Mouse (Mus musculus): Measurements from ENCODE around the gene Cobl. TPM values are rescaled to one million over a fixed set of nuclear protein-coding genes. Genes with fewer than 3 reads are reported as not detected.

Cobl gene
- total RNA-seq, 2 experiments from 2014 or later = 101 to 123 TPM

GRCm38 (mm10) chr11:12314278-12315043 is 150.3 kb downstream of the Cobl start:
- TF ChIP-seq CTCF (IDR thresholded peaks at IDR 0.05) = peak; percentile 82
- Histone ChIP-seq H3K27ac (peak overlapping the region; percentile 75), H3K4me3 (peak overlapping the region; percentile 63)
- DNase-seq = peak; percentile 39
- intact Hi-C loops (cut with DNase I) = loop anchor here (1.0 to 5.0 kb wide), 2 partner anchors 45 to 223 kb away; no protein-coding TSS in a partner anchor

DNA sequence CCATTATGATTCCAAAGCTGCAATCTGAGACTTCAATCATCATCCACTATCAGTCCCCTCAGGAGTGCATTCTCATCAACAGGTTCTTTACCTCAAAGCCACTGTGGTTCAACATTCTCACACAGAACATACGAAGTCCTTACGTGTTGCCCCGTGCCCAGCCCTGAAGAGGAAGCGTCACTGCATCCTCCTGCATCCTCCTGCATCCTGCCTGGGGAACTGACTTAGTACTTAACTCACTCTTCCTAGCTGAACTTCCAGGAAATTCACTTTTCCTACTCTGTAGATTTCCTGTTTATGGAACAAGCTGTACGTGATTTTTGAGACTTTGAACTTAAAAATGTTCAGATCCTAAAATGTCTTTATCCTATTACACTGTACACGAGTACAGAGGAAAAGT is 153.3 kb downstream of the Cobl start:
- TF ChIP-seq CTCF (IDR thresholded peaks at IDR 0.05) = no peak
- intact Hi-C loops (cut with DNase I) = loop anchor here (5.0 kb wide), 1 partner anchor 226 kb away; no protein-coding TSS in a partner anchor
- no peak for DNase-seq
- H3K27ac ChIP-seq = no peak overlapping the region
- no peak overlapping the region for H3K4me3 ChIP-seq

DNA sequence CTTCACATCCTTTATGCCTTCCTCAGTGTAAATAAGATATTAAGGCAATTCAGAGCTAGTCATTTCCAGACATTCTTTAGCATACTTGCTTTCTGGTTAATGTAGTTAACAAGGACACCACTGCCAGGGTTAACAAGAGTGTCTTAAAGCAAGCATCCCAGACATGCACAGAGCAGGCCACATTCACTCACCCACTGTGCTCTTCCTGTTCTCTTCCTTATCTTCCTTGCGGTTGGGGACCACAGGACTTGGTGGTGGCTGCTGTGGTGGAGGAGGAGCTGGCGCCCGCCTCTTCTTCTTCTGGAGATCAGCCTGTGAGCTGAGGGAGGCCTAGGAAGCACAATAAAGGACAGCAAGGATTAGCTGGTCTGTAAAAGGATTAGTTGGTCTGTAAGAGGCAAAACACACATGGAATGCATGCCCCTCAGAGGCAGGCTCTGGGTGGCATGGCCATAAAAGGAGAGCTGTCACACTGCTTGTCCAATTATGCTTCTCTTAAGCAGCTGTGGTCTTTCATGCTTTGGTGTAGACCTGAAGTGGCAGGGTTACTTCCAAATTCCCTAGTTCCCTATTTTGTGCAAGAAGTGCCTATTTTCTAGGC is 155.2 kb downstream of the Cobl start:
- DNase-seq = no peak
- TF ChIP-seq CTCF (IDR thresholded peaks at IDR 0.05) = no peak
- H3K27ac ChIP-seq = no peak overlapping the region
- no peak overlapping the region for H3K4me3 ChIP-seq
- intact Hi-C loops (cut with DNase I) = loop anchor here (5.0 kb wide), 1 partner anchor 228 kb away; no protein-coding TSS in a partner anchor

DNA sequence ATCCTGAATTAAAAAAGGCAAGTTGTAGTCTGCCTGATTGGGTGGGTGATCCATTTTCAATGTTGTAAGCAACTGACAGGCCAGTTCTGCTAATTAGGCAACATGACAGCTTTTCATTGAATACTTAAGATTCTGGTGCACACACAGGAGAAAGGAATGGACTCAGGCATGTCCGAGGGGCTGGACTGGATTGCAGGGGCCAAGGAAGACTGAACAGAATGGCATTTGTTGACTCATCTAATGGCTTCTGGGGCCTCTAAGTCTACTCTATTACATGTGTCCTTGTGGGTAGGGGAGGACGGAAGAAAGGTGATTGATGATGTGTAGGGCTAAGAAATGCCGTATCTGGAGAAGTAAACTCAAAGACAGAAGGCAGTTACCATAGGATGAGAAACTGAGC is 159.9 kb downstream of the Cobl start:
- no peak for DNase-seq
- Histone ChIP-seq H3K27ac (no peak overlapping the region), H3K4me3 (no peak overlapping the region)
- TF ChIP-seq CTCF (IDR thresholded peaks at IDR 0.05) = no peak
- intact Hi-C loops (cut with DNase I) = no loop called here

DNA sequence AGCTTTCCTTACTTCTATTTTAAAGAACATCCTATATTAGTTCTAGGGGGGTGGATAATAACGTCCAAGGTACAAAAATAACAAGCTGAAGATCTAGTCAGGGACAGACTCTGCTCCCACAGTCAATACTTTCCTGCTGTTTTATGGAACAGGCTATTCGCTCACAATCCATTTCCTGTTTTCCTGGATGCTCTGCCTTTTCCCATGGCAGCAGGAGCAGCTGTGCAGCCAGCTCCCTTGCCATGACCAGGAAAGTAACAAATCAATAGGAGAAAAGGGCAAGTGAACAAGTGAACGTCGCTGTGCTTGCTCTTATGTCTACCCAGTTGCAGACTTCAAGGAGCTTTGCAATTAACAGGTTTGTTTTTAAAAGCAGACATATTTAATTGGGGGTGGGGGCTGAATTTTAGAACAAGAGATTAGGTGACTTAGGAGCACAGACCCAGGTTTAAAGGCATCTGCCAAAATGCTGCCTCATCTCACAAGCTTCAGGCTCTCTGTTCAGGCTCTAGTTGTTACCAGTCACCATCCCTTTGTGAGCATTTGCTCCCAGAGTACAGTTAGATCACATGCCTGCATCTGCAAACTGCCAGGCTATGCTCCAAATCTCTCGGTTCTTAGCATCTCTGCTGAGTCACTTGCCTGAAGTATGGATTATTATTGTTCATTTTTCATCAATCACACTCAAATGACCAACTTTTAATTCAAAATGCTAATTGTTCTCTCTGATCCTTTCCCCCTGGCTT is 164.9 kb downstream of the Cobl start:
- TF ChIP-seq CTCF (IDR thresholded peaks at IDR 0.05) = no peak
- H3K4me3 ChIP-seq = no peak overlapping the region
- intact Hi-C loops (cut with DNase I) = no loop called here
- peak overlapping the region; percentile 50 for H3K27ac ChIP-seq
- DNase-seq = no peak

- no peak overlapping the region for H3K4me3 ChIP-seq
- peak overlapping the region; percentile 43; the same call in 1 of the 2 replicates for H3K27ac ChIP-seq
- TF ChIP-seq CTCF (IDR thresholded peaks at IDR 0.05) = no peak
- intact Hi-C loops (cut with DNase I) = loop anchor here (1.0 to 5.0 kb wide), 3 partner anchors 266 to 474 kb away; no protein-coding TSS in a partner anchor
- no peak for DNase-seq
These were observed 173.2 kb downstream of the Cobl start for GRCm38 (mm10) chr11:12291654-12291935.

DNA sequence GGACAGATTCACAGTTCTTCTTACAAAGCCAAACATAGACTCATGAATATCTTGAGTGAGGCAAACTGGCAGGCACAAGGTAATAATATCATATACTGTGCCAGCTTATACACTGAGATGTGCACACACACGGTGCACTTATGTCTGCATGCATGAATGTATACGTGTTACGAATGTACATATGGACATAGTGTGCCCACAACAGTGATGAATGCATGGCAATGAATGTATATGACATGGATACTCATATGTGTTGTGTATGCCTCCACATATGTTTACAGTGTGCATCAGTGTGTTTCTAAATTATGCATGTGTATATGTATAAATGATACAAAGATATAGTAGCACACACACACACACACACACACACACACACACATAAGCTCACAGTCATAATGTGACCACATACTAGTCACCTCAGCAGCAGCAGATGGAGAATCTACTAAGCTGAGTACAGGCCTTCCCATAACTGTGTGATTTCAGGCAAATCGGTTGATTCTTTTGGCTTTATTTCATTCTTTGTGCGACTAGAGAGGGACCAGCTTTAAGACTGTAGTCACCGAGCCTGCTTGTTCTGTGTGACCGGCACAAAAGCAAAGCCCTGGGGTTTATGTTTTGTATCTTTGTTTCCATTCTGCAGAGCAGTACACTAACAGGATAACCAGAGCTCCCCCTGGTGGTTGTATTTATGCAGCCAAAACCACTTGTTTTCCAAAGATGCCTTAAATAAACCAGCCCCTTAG is 173.7 kb downstream of the Cobl start:
- intact Hi-C loops (cut with DNase I) = loop anchor here (1.0 to 5.0 kb wide), 3 partner anchors 266 to 474 kb away; no protein-coding TSS in a partner anchor
- TF ChIP-seq CTCF (IDR thresholded peaks at IDR 0.05) = peak; percentile 88
- peak; percentile 55 for DNase-seq
- no peak overlapping the region for H3K4me3 ChIP-seq
- H3K27ac ChIP-seq = peak overlapping the region; percentile 43; the same call in 1 of the 2 replicates

- DNase-seq = no peak
- Histone ChIP-seq H3K4me3 (no peak overlapping the region), H3K27ac (no peak overlapping the region)
- TF ChIP-seq CTCF (IDR thresholded peaks at IDR 0.05) = no peak
- intact Hi-C loops (cut with DNase I) = no loop called here
These were observed 179.3 kb downstream of the Cobl start for GRCm38 (mm10) chr11:12285319-12286021.

DNA sequence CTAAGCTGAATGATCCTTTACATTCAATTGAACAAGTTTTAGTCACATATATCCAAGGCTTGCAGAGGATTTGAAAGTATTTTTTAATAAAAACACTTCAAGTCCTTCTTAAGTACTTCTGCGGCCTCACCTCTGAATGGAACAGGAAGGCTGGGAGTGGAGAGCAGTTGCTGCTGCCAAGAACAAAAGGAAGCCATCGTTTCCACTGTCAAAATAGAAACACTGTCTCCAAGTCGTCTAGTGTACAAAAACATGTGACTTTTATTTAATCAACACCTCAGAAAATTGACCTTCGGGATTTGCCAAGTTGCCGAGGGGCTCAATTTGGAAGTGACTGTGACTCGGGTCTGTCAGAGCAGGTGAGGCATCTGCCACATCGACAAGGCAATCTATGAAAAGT is 184.0 kb downstream of the Cobl start:
- TF ChIP-seq CTCF (IDR thresholded peaks at IDR 0.05) = no peak
- no peak for DNase-seq
- intact Hi-C loops (cut with DNase I) = no loop called here
- Histone ChIP-seq H3K4me3 (no peak overlapping the region), H3K27ac (peak overlapping the region; percentile 44; the same call in 1 of the 2 replicates)

- no peak for TF ChIP-seq CTCF (IDR thresholded peaks at IDR 0.05)
- Histone ChIP-seq H3K4me3 (no peak overlapping the region), H3K27ac (no peak overlapping the region)
- intact Hi-C loops (cut with DNase I) = no loop called here
- DNase-seq = no peak
These were observed 190.5 kb downstream of the Cobl start for GRCm38 (mm10) chr11:12274276-12274675.

DNA sequence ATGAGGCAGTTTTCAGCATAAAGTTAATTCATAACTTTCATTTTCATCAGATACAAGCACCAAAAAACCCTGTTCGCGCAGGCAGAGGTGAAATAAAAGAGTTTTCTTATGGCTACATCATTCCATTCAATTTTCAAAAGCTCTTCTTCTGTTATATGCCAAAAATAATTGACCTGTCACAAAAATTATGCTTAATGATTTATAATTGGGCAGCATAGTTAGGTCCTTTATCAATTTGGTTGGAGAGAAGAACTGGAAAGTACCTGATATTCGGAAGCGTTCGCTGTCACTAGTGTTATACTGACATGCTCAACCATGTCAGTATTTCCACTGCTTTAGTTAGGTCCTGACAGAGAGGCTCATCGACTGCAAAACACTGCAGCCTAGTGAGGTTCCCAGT is 191.0 kb downstream of the Cobl start:
- intact Hi-C loops (cut with DNase I) = no loop called here
- Histone ChIP-seq H3K27ac (no peak overlapping the region), H3K4me3 (no peak overlapping the region)
- TF ChIP-seq CTCF (IDR thresholded peaks at IDR 0.05) = no peak
- DNase-seq = no peak

DNA sequence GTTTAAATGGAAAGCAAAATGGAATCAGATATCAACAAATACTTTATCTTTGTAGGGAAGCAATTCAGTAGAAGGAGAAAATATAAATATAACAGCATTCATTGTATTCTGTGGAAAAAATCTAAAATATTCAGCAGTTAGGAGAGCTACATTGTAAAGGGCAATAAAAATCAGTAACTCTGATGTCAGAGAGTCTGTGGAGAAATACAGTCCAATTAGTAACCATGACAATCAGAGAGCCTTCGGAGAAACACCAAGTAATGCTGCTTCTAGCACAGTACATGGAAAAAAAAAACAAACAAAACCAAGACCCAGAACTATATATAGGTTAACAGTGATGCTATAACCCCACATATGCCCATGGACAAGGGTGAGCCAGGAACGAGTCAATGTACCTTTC is 206.3 kb downstream of the Cobl start:
- no peak for TF ChIP-seq CTCF (IDR thresholded peaks at IDR 0.05)
- no peak overlapping the region for H3K27ac ChIP-seq
- DNase-seq = no peak
- intact Hi-C loops (cut with DNase I) = no loop called here
- H3K4me3 ChIP-seq = no peak overlapping the region
